Mouse (Mus musculus) heart, embryonic 12.5 days (tissue): ENCODE data around the gene Prokr1. TPM values are rescaled to one million over a fixed set of nuclear protein-coding genes. Genes with fewer than 3 reads are reported as not detected.
"Not testable (repeated sequence)": the region's sequence is repeated elsewhere in the genome, so short reads cannot be mapped to it uniquely, and the experiment has no call there.

Experiments used
- ATAC-seq: fragments of 200-750 bp; cut with Nextera tagmentation; 2 replicates; pipeline ENCODE4 v1.8.0; 2017; ENCODE audit warnings: moderate TSS enrichment, moderate library complexity; ENCODE audit not compliant: insufficient number of reproducible peaks, low FRiP score
- H3K27ac ChIP-seq: fragments of 300-500 bp; sonication (generic); 2 replicates; pipeline ENCODE4 v1.5.1; 2016; ENCODE audit warnings: mild to moderate bottlenecking, moderate library complexity; ENCODE audit not compliant: poor library complexity, severe bottlenecking
- H3K27me3 ChIP-seq: fragments of 300-500 bp; sonication (generic); replicated peaks from 2 replicates; pipeline ENCODE4 v1.6.1; 2016; ENCODE audit warnings: mild to moderate bottlenecking, moderate library complexity
- H3K36me3 ChIP-seq: fragments of 300-500 bp; sonication (generic); 2 replicates; pipeline ENCODE4 v1.6.1; 2016; ENCODE audit warnings: mild to moderate bottlenecking, moderate library complexity
- H3K4me1 ChIP-seq: fragments of 300-500 bp; sonication (generic); replicated peaks from 2 replicates; pipeline ENCODE4 v1.6.1; 2016; ENCODE audit warnings: mild to moderate bottlenecking
- H3K4me2 ChIP-seq: fragments of 300-500 bp; sonication (generic); 2 replicates; pipeline ENCODE4 v1.6.1; 2016; ENCODE audit warnings: mild to moderate bottlenecking, moderate library complexity
- H3K4me3 ChIP-seq: fragments of 300-500 bp; sonication (generic); 2 replicates; pipeline ENCODE4 v1.5.1; 2016; ENCODE audit warnings: mild to moderate bottlenecking
- H3K9ac ChIP-seq: fragments of 300-500 bp; sonication (generic); 2 replicates; pipeline ENCODE4 v1.6.1; 2016; ENCODE audit warnings: mild to moderate bottlenecking, moderate library complexity
- H3K9me3 ChIP-seq: fragments of 300-500 bp; sonication (generic); replicated peaks from 2 replicates; pipeline ENCODE4 v1.6.1; 2016; ENCODE audit warnings: mild to moderate bottlenecking, moderate library complexity
- WGBS: fragments of 180-500 bp; shearing (Covaris S2); methylation state at CpG from one replicate; pipeline ENCODE4 v1.1.7; 2016; 5-methylcytosine and 5-hydroxymethylcytosine counted together
- polyA plus RNA-seq: library from polyadenylated mRNA; unstranded; fragments of >200 nt; fragmentation: Nextera tagmentation; extraction: Ambion mirVana; gene quantifications from 2 replicates; pipeline ENCODE4 v1.2.1, GENCODE M21; 2016

Prokr1 gene
- 4.3 and 4.8 TPM in 2 replicates for polyA plus RNA-seq

- Histone ChIP-seq H3K4me2 (peak within 1 kb of the TSS; percentile 84), H3K36me3 (no peaks in the 10 kb centered on the region), H3K27ac (peak within 1 kb of the TSS; percentile 44), H3K9ac (peak within 1 kb of the TSS; percentile 68), H3K27me3 (peaks cover 37% of the 10 kb centered on the region), H3K4me3 (peak within 1 kb of the TSS; percentile 54), H3K4me1 (peaks cover 15% of the 10 kb centered on the region), H3K9me3 (no peaks in the 10 kb centered on the region)
- peak; percentile 94 for ATAC-seq
- WGBS = under 1% methylated on average over 34 of the region's 34 CpGs
Measured at GRCm38 (mm10) chr6:87590394-87591281, at the start of gene Prokr1. TSS of gene Prokr1 (minus strand) at chr6:87590743.

GRCm38 (mm10) chr6:87638134-87638660 lies 47.7 kb upstream of the Prokr1 start:
- 60% methylated on average over 11 of the region's 11 CpGs for WGBS
- Histone ChIP-seq H3K9me3 (no peaks in the 10 kb centered on the region; the same call in 1 of the 2 replicates), H3K4me2 (no peak overlapping the region), H3K4me1 (no peaks in the 10 kb centered on the region), H3K4me3 (no peak overlapping the region), H3K9ac (no peak overlapping the region), H3K27me3 (no peaks in the 10 kb centered on the region), H3K27ac (no peak overlapping the region), H3K36me3 (peaks cover 6% of the 10 kb centered on the region; the same call in 1 of the 2 replicates)
- no peak for ATAC-seq

GRCm38 (mm10) chr6:87632176-87632575 lies 41.6 kb upstream of the Prokr1 start:
- Histone ChIP-seq H3K4me2 (no peak overlapping the region), H3K27me3 (no peaks in the 10 kb centered on the region), H3K9ac (no peak overlapping the region), H3K4me1 (no peaks in the 10 kb centered on the region), H3K36me3 (peaks cover 8% of the 10 kb centered on the region; the same call in 1 of the 2 replicates), H3K27ac (no peak overlapping the region), H3K9me3 (0 out of 2 replicates have a peak, but pooled peaks cover 4% of the 10 kb centered on the region), H3K4me3 (no peak overlapping the region)
- WGBS = 76% methylated on average over 4 of the region's 4 CpGs
- ATAC-seq = no peak

DNA sequence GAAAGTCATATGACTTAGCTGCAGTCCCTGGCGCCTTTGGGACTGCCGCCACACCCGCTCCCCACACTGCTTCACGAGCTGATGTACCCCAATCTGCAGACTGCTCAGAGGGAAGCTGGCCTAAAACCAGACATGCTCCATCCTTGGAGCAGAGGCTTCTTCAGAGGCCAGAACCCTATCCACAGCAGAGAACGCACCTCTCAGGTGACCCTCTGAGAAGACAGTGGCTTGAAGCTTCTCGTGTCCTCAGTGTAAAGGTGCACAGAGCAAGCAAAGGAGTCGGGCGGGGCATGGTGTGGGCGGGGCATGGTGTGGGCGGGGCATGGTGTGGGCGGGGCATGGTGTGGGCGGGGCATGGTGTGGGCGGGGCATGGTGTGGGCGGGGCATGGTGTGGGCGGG lies 38.4 kb upstream of the Prokr1 start:
- H3K9ac ChIP-seq, H3K27ac ChIP-seq, H3K4me3 ChIP-seq, H3K4me2 ChIP-seq, H3K27me3 ChIP-seq, ATAC-seq, H3K4me1 ChIP-seq, H3K36me3 ChIP-seq, H3K9me3 ChIP-seq: not testable (repeated sequence)
- WGBS = 75% methylated on average over 14 of the region's 15 CpGs

DNA sequence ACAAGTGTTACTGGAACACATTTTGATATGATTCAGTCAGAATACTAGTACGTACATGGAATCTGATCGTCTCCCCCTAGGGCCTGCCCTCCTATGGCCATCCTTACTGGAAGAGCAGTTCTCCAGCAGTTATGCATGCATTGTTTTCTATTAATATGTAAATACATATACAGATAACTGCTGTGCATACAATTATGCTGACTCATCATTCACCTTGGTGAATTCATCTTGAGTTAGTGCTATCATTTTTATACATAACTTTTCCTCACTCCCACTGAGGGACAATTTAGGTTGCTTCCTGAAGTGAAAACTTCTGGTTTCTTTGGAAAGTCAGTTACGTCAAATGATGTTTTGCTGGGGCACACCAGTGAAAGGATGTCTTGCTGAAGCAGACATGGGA lies 32.6 kb upstream of the Prokr1 start:
- no peak overlapping the region for H3K4me3 ChIP-seq
- no peaks in the 10 kb centered on the region for H3K9me3 ChIP-seq
- 0 out of 2 replicates have a peak, but pooled peaks cover under 1% of the 10 kb centered on the region for H3K27me3 ChIP-seq
- WGBS = 90% methylated on average over 3 of the region's 3 CpGs
- no peak overlapping the region for H3K9ac ChIP-seq
- H3K4me1 ChIP-seq = peaks cover 6% of the 10 kb centered on the region
- no peak overlapping the region for H3K27ac ChIP-seq
- no peaks in the 10 kb centered on the region for H3K36me3 ChIP-seq
- no peak for ATAC-seq
- H3K4me2 ChIP-seq = no peak overlapping the region

DNA sequence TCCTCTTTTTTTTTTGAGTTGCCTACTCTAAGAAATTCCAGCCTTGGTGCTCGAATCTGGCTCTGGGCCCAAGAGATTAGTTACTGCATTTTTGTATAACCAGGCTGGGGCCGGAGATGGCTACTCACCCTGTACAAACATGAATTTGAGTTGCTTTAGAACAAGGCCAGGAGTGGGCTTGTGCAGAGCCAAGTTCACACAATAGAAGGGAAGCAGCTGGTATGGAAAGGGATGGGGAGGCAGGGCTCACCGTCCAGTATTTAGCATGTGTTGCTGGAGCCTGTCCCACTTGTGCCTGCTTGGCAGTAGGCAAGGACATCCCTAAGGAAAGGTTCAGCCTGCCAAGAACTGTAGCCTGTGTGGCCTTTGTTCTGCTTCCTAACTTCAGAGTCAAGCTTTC lies 30.7 kb upstream of the Prokr1 start:
- ATAC-seq = peak; percentile 57; the same call in 1 of the 2 replicates
- peak overlapping the region; percentile 60 for H3K27ac ChIP-seq
- 40% methylated on average over 3 of the region's 3 CpGs for WGBS

GRCm38 (mm10) chr6:87618021-87618420 lies 27.5 kb upstream of the Prokr1 start:
- H3K4me1 ChIP-seq = peaks cover 12% of the 10 kb centered on the region
- H3K9me3 ChIP-seq = no peaks in the 10 kb centered on the region
- WGBS = 66% methylated on average over 8 of the region's 8 CpGs
- H3K27ac ChIP-seq = no peak overlapping the region
- no peak overlapping the region for H3K4me3 ChIP-seq
- ATAC-seq = no peak
- no peak overlapping the region for H3K4me2 ChIP-seq
- H3K27me3 ChIP-seq = 0 out of 2 replicates have a peak, but pooled peaks cover 3% of the 10 kb centered on the region
- H3K36me3 ChIP-seq = no peaks in the 10 kb centered on the region
- H3K9ac ChIP-seq = no peak overlapping the region

More for the DNA sequence above, 30.7 kb upstream of the Prokr1 start:
- Histone ChIP-seq H3K4me2 (no peak overlapping the region), H3K9me3 (no peaks in the 10 kb centered on the region), H3K27me3 (0 out of 2 replicates have a peak, but pooled peaks cover 3% of the 10 kb centered on the region), H3K4me1 (peaks cover 6% of the 10 kb centered on the region), H3K4me3 (no peak overlapping the region), H3K9ac (no peak overlapping the region), H3K36me3 (no peaks in the 10 kb centered on the region)

- no peak overlapping the region for H3K27ac ChIP-seq
- H3K4me1 ChIP-seq = peaks cover 6% of the 10 kb centered on the region; the same call in 1 of the 2 replicates
- no peak overlapping the region for H3K4me3 ChIP-seq
- H3K9ac ChIP-seq = no peak overlapping the region
- no peaks in the 10 kb centered on the region for H3K9me3 ChIP-seq
- H3K36me3 ChIP-seq = no peaks in the 10 kb centered on the region
- 0 out of 2 replicates have a peak, but pooled peaks cover 9% of the 10 kb centered on the region for H3K27me3 ChIP-seq
- WGBS = 85% methylated on average over 14 of the region's 14 CpGs
- no peak overlapping the region for H3K4me2 ChIP-seq
- no peak for ATAC-seq
Measured at GRCm38 (mm10) chr6:87615696-87616083, 25.1 kb upstream of the Prokr1 start.

GRCm38 (mm10) chr6:87614794-87615695 lies 24.5 kb upstream of the Prokr1 start:
- H3K4me1 ChIP-seq = 0 out of 2 replicates have a peak, but pooled peaks cover 6% of the 10 kb centered on the region
- no peak overlapping the region for H3K4me3 ChIP-seq
- no peaks in the 10 kb centered on the region for H3K9me3 ChIP-seq
- H3K4me2 ChIP-seq = no peak overlapping the region
- H3K36me3 ChIP-seq = no peaks in the 10 kb centered on the region
- WGBS = 51% methylated on average over 11 of the region's 11 CpGs
- 0 out of 2 replicates have a peak, but pooled peaks cover 9% of the 10 kb centered on the region for H3K27me3 ChIP-seq
- no peak overlapping the region for H3K27ac ChIP-seq
- ATAC-seq = no peak
- no peak overlapping the region for H3K9ac ChIP-seq

DNA sequence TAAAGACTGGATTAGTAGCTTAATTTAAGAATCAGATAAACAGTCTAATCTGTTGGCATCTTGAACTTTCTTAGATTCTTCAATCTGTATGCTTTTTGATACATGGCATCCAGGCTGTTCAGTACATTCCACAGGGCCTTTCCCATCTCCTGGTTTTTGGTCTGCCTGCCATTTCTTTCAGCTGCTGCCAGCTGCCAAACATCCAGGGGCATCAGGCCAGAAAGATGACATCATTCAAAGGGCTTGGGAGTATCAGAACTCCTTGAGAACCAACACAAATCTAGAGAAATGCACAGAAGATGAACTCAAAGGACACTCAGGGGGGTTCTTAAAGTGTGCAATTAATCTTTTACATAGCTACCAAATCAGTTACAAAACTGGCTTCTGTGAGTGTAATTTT lies 9.3 kb upstream of the Prokr1 start:
- Histone ChIP-seq H3K4me2 (no peak overlapping the region), H3K9me3 (no peaks in the 10 kb centered on the region), H3K4me3 (no peak overlapping the region), H3K27me3 (no peaks in the 10 kb centered on the region; the same call in 1 of the 2 replicates), H3K9ac (no peak overlapping the region), H3K4me1 (no peaks in the 10 kb centered on the region), H3K36me3 (no peaks in the 10 kb centered on the region), H3K27ac (no peak overlapping the region)
- no peak for ATAC-seq
